Mouse (Mus musculus) MEL-GATA-1-ER (cell line): ENCODE data around the gene Pjvk.
A peak's percentile ranks its signal among the peaks of the same experiment; 100 is the strongest.

ENCODE experiments used
- DNase-seq: peaks from one replicate; pipeline ENCODE4 v3.0.0-alpha.2; 2012; ENCODE audit warnings: low read depth; ENCODE audit errors: extremely low read depth

Gene Pjvk

GRCm38 (mm10) chr2:76665531-76665930 lies 17.3 kb downstream of the Pjvk start:
- DNase-seq: no peak

- DNase-seq: no peak
Measured at GRCm38 (mm10) chr2:76667200-76667599, 18.9 kb downstream of the Pjvk start.

GRCm38 (mm10) chr2:76671641-76672040 lies 23.4 kb downstream of the Pjvk start:
- no peak for DNase-seq

GRCm38 (mm10) chr2:76672134-76672745 lies 24.0 kb downstream of the Pjvk start:
- no peak for DNase-seq

- peak; percentile 78 for DNase-seq
Measured at GRCm38 (mm10) chr2:76672966-76673392, 24.7 kb downstream of the Pjvk start, which contains the start of gene Fkbp7. TSS of gene Fkbp7 (minus strand) at chr2:76673116.

GRCm38 (mm10) chr2:76673472-76674081 lies 25.3 kb downstream of the Pjvk start:
- DNase-seq: peak; percentile 59

GRCm38 (mm10) chr2:76674725-76675427 lies 26.6 kb downstream of the Pjvk start, which contains the start of gene Plekha3:
TSS of gene Plekha3 (plus strand) at chr2:76675281.
- DNase-seq: peak; percentile 34

GRCm38 (mm10) chr2:76675451-76675850 lies 27.2 kb downstream of the Pjvk start:
- no peak for DNase-seq

GRCm38 (mm10) chr2:76675949-76676348 lies 27.7 kb downstream of the Pjvk start:
- no peak for DNase-seq

GRCm38 (mm10) chr2:76676401-76677226 lies 28.3 kb downstream of the Pjvk start:
- no peak for DNase-seq

- DNase-seq: no peak
Measured at GRCm38 (mm10) chr2:76682301-76682700, 34.0 kb downstream of the Pjvk start.

- no peak for DNase-seq
Measured at GRCm38 (mm10) chr2:76686986-76687385, 38.7 kb downstream of the Pjvk start.

GRCm38 (mm10) chr2:76687608-76688007 lies 39.3 kb downstream of the Pjvk start:
- no peak for DNase-seq

- peak; percentile 57 for DNase-seq
Measured at GRCm38 (mm10) chr2:76688162-76688561, 39.9 kb downstream of the Pjvk start.

- peak; percentile 85 for DNase-seq
Measured at GRCm38 (mm10) chr2:76690436-76691204, 42.3 kb downstream of the Pjvk start.

GRCm38 (mm10) chr2:76693765-76694164 lies 45.5 kb downstream of the Pjvk start:
- DNase-seq: no peak

- DNase-seq: no peak
Measured at GRCm38 (mm10) chr2:76695290-76695689, 47.0 kb downstream of the Pjvk start.

GRCm38 (mm10) chr2:76702188-76702587 lies 53.9 kb downstream of the Pjvk start:
- no peak for DNase-seq

- no peak for DNase-seq
Measured at GRCm38 (mm10) chr2:76702751-76703150, 54.5 kb downstream of the Pjvk start.

- no peak for DNase-seq
Measured at GRCm38 (mm10) chr2:76705655-76706054, 57.4 kb downstream of the Pjvk start.
